Mouse (Mus musculus) CH12.LX (cell line): Measurements from ENCODE around the gene Psmb1. TPM values are rescaled to one million over a fixed set of nuclear protein-coding genes. Genes with fewer than 3 reads are reported as not detected.

Experiments used
- DNase-seq: peaks from one replicate; pipeline ENCODE4 v3.0.0-alpha.2; 2013; ENCODE audit errors: extremely low read depth
- H3K27ac ChIP-seq: 2 replicates; pipeline ENCODE4 v1.5.1; 2012; ENCODE audit warnings: low read depth, mild to moderate bottlenecking, control low read depth, moderate library complexity; ENCODE audit not compliant: insufficient read depth
- H3K27me3 ChIP-seq: replicated peaks from 2 replicates; pipeline ENCODE3; 2012; ENCODE audit warnings: inconsistent platforms
- H3K36me3 ChIP-seq, 2 experiments: replicated peaks in 1 of 2; 2 replicates each; pipeline versions ENCODE3 to v1.6.1; 2012; ENCODE audit warnings: inconsistent platforms in 1 of 2, low read length in 1 of 2, mild to moderate bottlenecking in 1 of 2, mixed read lengths in 1 of 2, moderate library complexity in 1 of 2; ENCODE audit not compliant: control insufficient read depth in 1 of 2, insufficient read depth in 1 of 2
- H3K4me1 ChIP-seq, 2 experiments: 2 replicates each; pipeline ENCODE4 v1.6.1; 2012; ENCODE audit warnings: inconsistent platforms in 1 of 2, moderate library complexity in 1 of 2; ENCODE audit not compliant: insufficient read depth in 2 of 2, control insufficient read depth in 1 of 2
- H3K4me2 ChIP-seq: 2 replicates; pipeline ENCODE4 v1.6.1; 2012; ENCODE audit warnings: low read depth, mild to moderate bottlenecking, control low read depth; ENCODE audit not compliant: poor library complexity, insufficient read depth, severe bottlenecking
- H3K4me3 ChIP-seq, 3 experiments: fragments of 150-350 bp in 1 of 3; sonication (generic) in 1 of 3; replicated peaks in 1 of 3; 2 replicates each; pipeline versions ENCODE3 to v1.5.1; 2011 to 2012; ENCODE audit warnings: low read depth in 2 of 3, low read length in 2 of 3, mild to moderate bottlenecking in 2 of 3, moderate library complexity in 2 of 3, control low read depth in 1 of 3, improper control_type of control experiment in 1 of 3, inconsistent platforms in 1 of 3, mixed read lengths in 1 of 3; ENCODE audit not compliant: poor library complexity in 1 of 3
- H3K79me2 ChIP-seq: replicated peaks from 2 replicates; pipeline ENCODE4 v1.6.1; 2012; ENCODE audit warnings: mild to moderate bottlenecking, moderate library complexity; ENCODE audit not compliant: control insufficient read depth, poor library complexity, insufficient read depth, severe bottlenecking; ENCODE audit errors: extremely low read depth
- H3K9ac ChIP-seq: 2 replicates; pipeline ENCODE4 v1.6.1; 2012; ENCODE audit warnings: low read depth, mild to moderate bottlenecking, control low read depth, moderate library complexity; ENCODE audit not compliant: insufficient read depth
- H3K9me3 ChIP-seq: replicated peaks from 2 replicates; pipeline ENCODE3; 2012; ENCODE audit warnings: low read length, inconsistent platforms, mixed read lengths
- CTCF ChIP-seq, 2 experiments: IDR thresholded peaks in 1 of 2; conservative IDR thresholded peaks in 1 of 2; 2 replicates each; pipeline ENCODE4 v1.5.1; 2011 to 2012; ENCODE audit warnings: low read depth in 2 of 2, low read length in 2 of 2, improper control_type of control experiment in 1 of 2, inconsistent platforms in 1 of 2, mild to moderate bottlenecking in 1 of 2, moderate library complexity in 1 of 2
- EP300 ChIP-seq: IDR thresholded peaks from 2 replicates; pipeline ENCODE4 v1.6.1; 2011; ENCODE audit warnings: low read length, improper control_type of control experiment
- ETS1 ChIP-seq: conservative IDR thresholded peaks from 2 replicates; pipeline ENCODE4 v1.6.1; 2012; ENCODE audit warnings: low read depth, mild to moderate bottlenecking, inconsistent platforms, low read length, improper control_type of control experiment, moderate library complexity
- GABPA ChIP-seq: IDR thresholded peaks from 2 replicates; pipeline ENCODE4 v1.6.1; 2012; ENCODE audit warnings: low read depth, low read length, improper control_type of control experiment, inconsistent platforms; ENCODE audit not compliant: insufficient replicate concordance
- IRF4 ChIP-seq: IDR thresholded peaks from 2 replicates; pipeline ENCODE4 v1.6.1; 2014; ENCODE audit warnings: low read depth, mild to moderate bottlenecking, inconsistent platforms, low read length, improper control_type of control experiment
- JUN ChIP-seq: IDR thresholded peaks from 2 replicates; pipeline ENCODE4 v1.6.1; 2011; ENCODE audit warnings: low read depth, mild to moderate bottlenecking, low read length, improper control_type of control experiment, moderate library complexity; ENCODE audit not compliant: insufficient read depth
- JUND ChIP-seq: conservative IDR thresholded peaks from 2 replicates; pipeline ENCODE4 v1.6.1; 2011; ENCODE audit warnings: low read depth, low read length, improper control_type of control experiment
- KAT2A ChIP-seq: IDR thresholded peaks from 2 replicates; pipeline ENCODE4 v1.6.1; 2012; ENCODE audit warnings: low read length, improper control_type of control experiment, inconsistent platforms; ENCODE audit not compliant: insufficient replicate concordance
- MAFK ChIP-seq: IDR thresholded peaks from 2 replicates; pipeline ENCODE4 v1.6.1; 2011; ENCODE audit warnings: low read length, improper control_type of control experiment; ENCODE audit not compliant: insufficient replicate concordance
- MAX ChIP-seq: IDR thresholded peaks from 2 replicates; pipeline ENCODE4 v1.6.1; 2011; ENCODE audit warnings: low read length, improper control_type of control experiment
- MAZ ChIP-seq: IDR thresholded peaks from 2 replicates; pipeline ENCODE4 v1.6.1; 2012; ENCODE audit warnings: low read depth, mild to moderate bottlenecking, inconsistent platforms, low read length, improper control_type of control experiment, moderate library complexity
- MEF2A ChIP-seq: IDR thresholded peaks from 2 replicates; pipeline ENCODE4 v1.6.1; 2014; ENCODE audit warnings: low read depth, mild to moderate bottlenecking, inconsistent platforms, low read length, improper control_type of control experiment, borderline replicate concordance
- MYC ChIP-seq: IDR thresholded peaks from 2 replicates; pipeline ENCODE4 v1.6.1; 2011; ENCODE audit warnings: low read depth, mild to moderate bottlenecking, improper control_type of control experiment, low read length
- PAX5 ChIP-seq: IDR thresholded peaks from 2 replicates; pipeline ENCODE4 v1.6.1; 2012; ENCODE audit warnings: low read length, inconsistent platforms, mixed read lengths
- SIN3A ChIP-seq: IDR thresholded peaks from 2 replicates; pipeline ENCODE4 v1.6.1; 2012; ENCODE audit warnings: low read length, improper control_type of control experiment, inconsistent platforms
- TCF12 ChIP-seq: IDR thresholded peaks from 2 replicates; pipeline ENCODE4 v1.6.1; 2014; ENCODE audit warnings: low read depth, mild to moderate bottlenecking, inconsistent platforms, low read length, improper control_type of control experiment
- UBTF ChIP-seq: IDR thresholded peaks from 2 replicates; pipeline ENCODE4 v1.6.1; 2012; ENCODE audit warnings: low read depth, mild to moderate bottlenecking, inconsistent platforms, low read length, improper control_type of control experiment, moderate library complexity
- USF1 ChIP-seq: IDR thresholded peaks from 2 replicates; pipeline ENCODE4 v1.6.1; 2014; ENCODE audit warnings: low read depth, mild to moderate bottlenecking, inconsistent platforms, low read length, improper control_type of control experiment
- ZKSCAN1 ChIP-seq: IDR thresholded peaks from 2 replicates; pipeline ENCODE4 v1.6.1; 2012; ENCODE audit warnings: low read depth, inconsistent platforms, low read length, improper control_type of control experiment, borderline replicate concordance
- ZMIZ1 ChIP-seq: IDR thresholded peaks from 2 replicates; pipeline ENCODE4 v1.6.1; 2012; ENCODE audit warnings: low read depth, mild to moderate bottlenecking, inconsistent platforms, low read length, improper control_type of control experiment
- ZNF384 ChIP-seq: IDR thresholded peaks from 2 replicates; pipeline ENCODE4 v1.6.1; 2012; ENCODE audit warnings: low read depth, low read length, improper control_type of control experiment, inconsistent platforms
- dilution Hi-C: fragments of 300-500 bp; cut with MboI; formaldehyde crosslinking; loops from 2 replicates; pipeline ENCODE4 v1.14.3; 2020; ENCODE audit warnings: low sequenced_read_pairs; ENCODE audit not compliant: extremely low pct_unique_long_range_greater_than_20kb, extremely low pct_ligation_motif_present
- in situ Hi-C: fragments of 300-500 bp; cut with MboI; formaldehyde crosslinking; loops from 3 replicates; pipeline ENCODE4 v1.14.3; 2019; ENCODE audit warnings: low sequenced_read_pairs, low pct_ligation_motif_present, low pct_unique_long_range_greater_than_20kb, mixed read lengths
- polyA plus RNA-seq: library from polyadenylated mRNA; unstranded; fragments of >175 nt; gene quantifications from 2 replicates; pipeline ENCODE4 v1.2.1, GENCODE M21; 2012; ENCODE audit warnings: low read depth; ENCODE audit not compliant: insufficient read length
- total RNA-seq, 2 experiments: library from RNA; depleted of rRNA; stranded (reverse); fragments of 300-350 nt in 1 of 2; fragments of >200 nt in 1 of 2; gene quantifications; 2 replicates each; pipeline ENCODE4 v1.2.3; 2012 to 2014

Psmb1 gene
- total and polyA plus RNA-seq, 3 experiments, result 186 to 416 (median 212) TPM

DNA sequence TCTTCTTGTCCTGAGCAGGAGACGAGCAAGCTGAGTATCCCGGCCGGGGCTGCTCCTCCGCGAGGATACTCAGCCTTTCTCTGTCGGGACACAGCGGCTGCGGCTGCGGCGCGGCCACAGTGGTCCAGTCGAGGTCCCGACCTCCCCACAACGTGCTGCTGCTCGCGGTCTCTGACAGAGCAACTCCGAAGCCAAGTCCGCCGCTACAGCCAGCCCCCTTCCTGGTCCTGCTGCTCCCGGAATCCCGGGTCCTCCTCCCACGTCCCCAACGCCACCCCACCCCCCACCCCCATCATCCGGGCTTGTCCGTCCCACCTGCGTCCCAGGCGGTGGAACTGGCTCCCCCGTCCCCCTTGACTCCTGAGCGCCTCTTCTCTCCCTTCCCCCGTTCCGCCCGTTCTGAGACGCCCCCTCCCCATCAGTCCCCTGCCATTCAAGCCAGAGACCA, 36.9 kb upstream of the Psmb1 start:
- no peaks in the 10 kb centered on the region for H3K79me2 ChIP-seq
- TF ChIP-seq ZNF384 (no peak), MAZ (no peak), GABPA (no peak), ZKSCAN1 (no peak), UBTF (no peak), TCF12 (no peak), MAX (no peak), IRF4 (no peak), USF1 (no peak), EP300 (no peak), MEF2A (no peak), SIN3A (no peak), PAX5 (no peak), MYC (no peak), JUND (no peak), ETS1 (no peak), MAFK (no peak), JUN (no peak), CTCF (conservative IDR thresholded peaks at IDR 0.05 in 1 of 2, IDR thresholded peaks at IDR 0.05 in 1 of 2; ENCODE audit: low read depth in 2 of 2, low read length in 2 of 2) (no peak), ZMIZ1 (no peak)
- peak overlapping the region; percentile 31 for H3K4me2 ChIP-seq
- H3K4me1 ChIP-seq, result peaks cover 0 to 22% of the 10 kb centered on the region in 2 experiments; a peak in 3 of 4 replicates
- H3K9ac ChIP-seq, result peak overlapping the region; percentile 15
- in situ Hi-C loops, result loop anchor here (25.0 kb wide), 1 partner anchor 176 kb away; the partner anchor contains the start of gene Chd1
- dilution Hi-C loops, result no loop called here
- no peaks in the 10 kb centered on the region for H3K36me3 ChIP-seq
- H3K9me3 ChIP-seq, result peaks cover 3% of the 10 kb centered on the region
- H3K27me3 ChIP-seq, result no peaks in the 10 kb centered on the region
- no peak overlapping the region for H3K27ac ChIP-seq
- peak overlapping the region; percentile 14 to 59 (median 44) for H3K4me3 ChIP-seq
- no peak for DNase-seq

DNA sequence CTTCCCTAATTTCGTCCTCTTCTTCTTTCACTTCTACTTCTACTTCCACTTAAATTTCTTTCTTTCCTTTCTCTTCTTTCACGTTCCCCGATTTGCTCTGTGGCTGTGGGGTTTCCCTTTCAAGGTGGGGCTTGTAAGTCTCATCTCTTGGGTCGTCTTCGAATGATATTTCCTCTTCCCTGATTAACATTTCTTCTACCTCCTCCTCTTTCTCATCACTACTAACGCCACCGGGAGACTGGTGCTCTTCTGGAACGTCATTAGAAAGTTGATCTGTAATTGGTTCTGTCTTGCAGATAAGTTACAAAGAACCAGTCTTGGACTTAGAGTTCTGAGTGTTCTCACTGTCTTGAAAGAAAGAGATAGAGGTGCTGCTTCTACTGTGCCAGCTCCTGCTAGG, 36.4 kb upstream of the Psmb1 start:
- H3K27ac ChIP-seq, result no peak overlapping the region
- peak overlapping the region; percentile 14 to 59 (median 44) for H3K4me3 ChIP-seq
- peak; percentile 47 for DNase-seq
- H3K79me2 ChIP-seq, result no peaks in the 10 kb centered on the region
- H3K36me3 ChIP-seq, result no peaks in the 10 kb centered on the region
- TF ChIP-seq IRF4, result 0 out of 2 replicates have a peak, but pooled peaks have one; percentile 1
- TF ChIP-seq KAT2A, result no peak
- H3K9me3 ChIP-seq, result peaks cover 3% of the 10 kb centered on the region
- H3K9ac ChIP-seq, result peak overlapping the region; percentile 15
- H3K4me2 ChIP-seq, result peak overlapping the region; percentile 31
- no peaks in the 10 kb centered on the region for H3K27me3 ChIP-seq
- peaks cover 0 to 22% of the 10 kb centered on the region in 2 experiments; a peak in 3 of 4 replicates for H3K4me1 ChIP-seq
- in situ Hi-C loops (loop anchor here (25.0 kb wide), 1 partner anchor 176 kb away; the partner anchor contains the start of gene Chd1), dilution Hi-C loops (no loop called here)
